Mouse (Mus musculus) adrenal gland, postnatal 25 days (tissue): ENCODE data around the gene Klhl33. TPM values are rescaled to one million over a fixed set of nuclear protein-coding genes. Genes with fewer than 3 reads are reported as not detected.
"Not testable (repeated sequence)": the region's sequence is repeated elsewhere in the genome, so short reads cannot be mapped to it uniquely, and the experiment has no call there.

Experiments used
- DNase-seq: peaks from one replicate; pipeline ENCODE4 v3.0.0; 2021; ENCODE audit warnings: mixed read lengths
- long read RNA-seq: library from polyadenylated mRNA; stranded (forward); transcript quantifications from one replicate; pipeline ENCODE4 v2.0.0, GENCODE M21; 2021
- total RNA-seq: library from RNA; stranded (reverse); gene quantifications from 2 replicates; pipeline ENCODE4 v1.2.3, GENCODE M21; 2021

Klhl33 gene
- total RNA-seq = 0.62 and 2.2 TPM in 2 replicates
- long read RNA-seq, partial matches to known transcripts = 0 of 1 reads
- long read RNA-seq, other reads (novel, unspliced or antisense) = 1 of 1 reads

DNA sequence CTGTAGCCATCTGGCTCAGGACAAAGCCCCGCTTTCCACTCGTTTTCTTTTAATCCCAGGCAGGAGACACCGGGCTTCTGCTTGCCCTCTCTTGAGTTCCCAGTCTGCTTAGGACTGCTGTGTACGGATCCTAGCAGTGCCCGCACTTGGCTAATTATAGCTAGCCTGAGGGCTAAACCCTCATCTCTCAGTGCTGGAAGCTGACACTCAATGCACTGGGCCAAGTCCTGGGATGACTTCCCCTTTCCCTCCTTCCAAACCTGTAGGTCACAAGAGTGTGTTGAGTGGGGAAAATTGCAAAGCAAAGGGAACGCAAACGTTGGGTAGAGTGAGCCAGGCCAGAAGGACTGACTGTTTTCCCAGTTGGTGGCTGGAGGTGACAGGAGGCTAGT lies at the start of gene Klhl33:
Gene Klhl33 (minus strand): TSS at position 134 of the 392 bp plus-strand sequence.
- DNase-seq = no peak

GRCm38 (mm10) chr14:50945526-50945925 lies 48.2 kb upstream of the Klhl33 start:
- not testable (repeated sequence) for DNase-seq

DNA sequence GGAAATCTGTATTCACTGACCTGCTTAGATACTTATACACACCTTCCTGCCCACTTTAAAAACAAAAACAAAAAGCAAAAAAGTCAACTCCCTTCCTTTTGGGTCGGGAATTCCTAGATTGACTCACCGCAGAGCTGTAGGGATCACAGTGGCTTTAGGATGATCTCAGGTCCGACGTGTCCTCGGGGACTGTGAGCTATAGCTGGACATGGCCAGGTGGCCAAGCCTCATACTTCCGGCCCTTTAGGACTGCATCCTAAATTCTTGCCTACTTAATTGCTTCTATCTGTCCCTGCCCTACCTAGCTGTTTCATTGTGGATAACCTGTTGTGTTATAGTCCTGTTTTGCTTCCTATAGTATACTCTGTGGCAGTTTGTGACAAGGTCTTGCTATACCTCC lies 47.8 kb upstream of the Klhl33 start:
- not testable (repeated sequence) for DNase-seq

GRCm38 (mm10) chr14:50944668-50945033 lies 47.3 kb upstream of the Klhl33 start:
- not testable (repeated sequence) for DNase-seq

DNA sequence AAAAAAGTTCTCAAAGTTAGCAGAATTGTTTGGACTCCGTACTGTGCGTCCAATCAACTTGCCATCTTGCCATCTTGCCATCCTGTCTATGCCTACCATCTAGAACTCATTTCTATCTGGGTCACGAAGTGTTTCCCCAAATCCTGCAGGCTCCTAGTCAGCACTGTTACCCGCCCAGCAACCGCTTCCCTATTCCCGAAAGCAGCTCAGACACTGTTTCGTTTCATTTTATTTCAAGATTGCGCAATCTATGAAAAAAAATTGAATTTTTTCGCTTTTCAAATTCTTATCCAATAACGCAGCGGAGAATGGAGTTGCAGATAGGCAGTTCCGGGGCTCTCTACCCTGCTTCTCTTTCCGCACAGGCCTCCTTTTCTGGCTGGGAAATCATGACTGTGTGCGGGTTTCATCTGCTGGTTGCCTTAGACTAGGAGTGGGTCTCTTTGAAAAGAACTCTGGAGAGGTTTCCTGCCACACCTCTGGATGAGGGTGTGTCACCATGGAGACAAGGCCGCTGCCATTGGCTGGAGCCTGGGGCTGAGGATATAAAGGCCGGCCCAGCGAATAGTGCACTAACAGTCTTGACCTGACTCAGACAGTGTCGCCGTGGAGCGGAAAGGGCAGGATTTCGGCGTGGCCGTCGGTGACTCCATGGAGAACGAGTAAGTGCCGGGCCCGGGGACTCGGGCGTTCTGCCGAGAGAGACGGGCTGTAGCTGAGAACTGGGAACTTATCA lies 46.8 kb upstream of the Klhl33 start, which contains the start of gene Gm49342:
Gene Gm49342 (plus strand): TSS at position 586 of the 736 bp plus-strand sequence.
- DNase-seq = peak; percentile 95

- DNase-seq = no peak
These were observed 41.6 kb upstream of the Klhl33 start for GRCm38 (mm10) chr14:50938940-50939339.

DNA sequence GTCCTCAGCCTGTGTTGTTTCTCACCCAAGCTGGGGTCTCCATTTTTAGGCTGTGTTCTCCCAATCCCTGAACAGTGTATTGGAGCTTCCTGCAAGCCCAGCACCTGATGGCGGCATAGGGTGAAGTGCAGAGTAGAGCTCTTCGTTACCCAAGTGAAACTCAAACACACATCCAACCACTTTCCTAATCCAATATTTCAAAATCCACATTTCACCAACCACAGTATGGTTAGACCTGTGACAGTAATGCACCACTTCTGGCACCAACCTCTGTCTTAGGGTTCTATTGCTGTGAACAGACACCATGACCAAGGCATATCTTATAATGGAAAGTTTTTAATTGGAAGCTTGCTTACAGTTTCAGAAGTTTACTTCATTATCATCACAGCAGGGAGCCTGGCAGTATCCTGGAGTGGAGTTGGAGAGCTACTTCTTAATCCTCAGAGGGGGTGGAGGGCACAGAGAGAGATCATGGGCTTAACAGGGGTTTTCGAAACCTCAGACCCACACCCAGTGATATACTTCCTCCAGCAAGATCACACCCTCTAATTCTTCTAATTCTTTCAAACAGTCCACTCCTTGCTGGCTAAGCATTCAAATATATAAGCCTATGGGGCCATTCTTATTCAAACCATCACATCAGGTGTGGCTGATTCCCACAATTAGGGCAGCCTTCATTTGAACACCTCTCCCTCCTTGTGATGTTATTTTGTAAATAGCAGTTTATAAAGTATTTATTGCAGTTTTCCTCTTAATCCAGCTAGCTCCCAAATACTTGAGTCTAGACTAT lies 41.0 kb upstream of the Klhl33 start:
- DNase-seq = no peak

- DNase-seq = no peak
These were observed 39.3 kb upstream of the Klhl33 start for GRCm38 (mm10) chr14:50936649-50937048.

- DNase-seq = no peak
These were observed 34.2 kb upstream of the Klhl33 start for GRCm38 (mm10) chr14:50931493-50932020.

GRCm38 (mm10) chr14:50930754-50931492 lies 33.6 kb upstream of the Klhl33 start, which contains the start of the genes Pip4p1 and Pnp:
TSS of gene Pip4p1 (minus strand) at chr14:50930856.
TSS of gene Pnp (plus strand) at chr14:50931082.
- peak; percentile 99 for DNase-seq

DNA sequence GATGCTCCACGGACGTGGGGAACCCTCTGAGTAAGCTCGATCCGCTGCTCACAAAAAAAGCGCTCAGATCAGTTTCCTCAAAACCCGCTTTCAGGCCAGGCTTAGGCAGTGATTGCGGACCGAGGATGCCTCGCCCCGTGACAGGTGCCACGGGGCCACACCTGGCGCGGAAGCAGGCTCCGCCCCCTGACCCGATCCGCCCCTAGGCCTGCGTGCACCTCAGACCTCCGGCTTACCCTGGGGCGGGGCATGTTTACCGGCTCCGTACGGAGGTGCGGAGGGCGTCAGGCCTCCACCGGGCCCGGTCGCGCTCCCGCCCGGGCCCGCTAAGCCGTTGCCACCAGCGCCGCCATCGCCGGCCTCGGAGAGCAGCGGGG lies 33.1 kb upstream of the Klhl33 start:
- peak; percentile 52 for DNase-seq

DNA sequence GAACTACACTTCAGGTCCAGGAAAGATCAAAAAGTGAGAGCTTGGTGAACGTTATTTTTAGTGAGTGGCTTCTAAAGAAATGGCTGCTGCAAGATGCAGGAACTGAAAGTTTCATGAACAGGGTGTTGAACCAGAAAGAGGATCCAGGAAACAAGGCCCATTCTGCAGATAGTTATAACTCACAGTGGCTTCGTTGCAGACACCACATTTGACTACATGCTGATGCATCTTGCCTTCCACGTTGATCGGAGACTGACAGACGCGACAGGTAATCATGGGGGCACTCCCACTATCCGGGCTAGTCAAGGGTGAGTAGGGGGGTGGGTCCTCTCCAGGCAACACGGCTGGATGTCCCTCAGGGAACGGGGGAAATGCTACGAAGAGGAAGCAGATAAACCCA lies 32.6 kb upstream of the Klhl33 start:
- no peak for DNase-seq

GRCm38 (mm10) chr14:50927366-50927765 lies 30.1 kb upstream of the Klhl33 start:
- DNase-seq = no peak

DNA sequence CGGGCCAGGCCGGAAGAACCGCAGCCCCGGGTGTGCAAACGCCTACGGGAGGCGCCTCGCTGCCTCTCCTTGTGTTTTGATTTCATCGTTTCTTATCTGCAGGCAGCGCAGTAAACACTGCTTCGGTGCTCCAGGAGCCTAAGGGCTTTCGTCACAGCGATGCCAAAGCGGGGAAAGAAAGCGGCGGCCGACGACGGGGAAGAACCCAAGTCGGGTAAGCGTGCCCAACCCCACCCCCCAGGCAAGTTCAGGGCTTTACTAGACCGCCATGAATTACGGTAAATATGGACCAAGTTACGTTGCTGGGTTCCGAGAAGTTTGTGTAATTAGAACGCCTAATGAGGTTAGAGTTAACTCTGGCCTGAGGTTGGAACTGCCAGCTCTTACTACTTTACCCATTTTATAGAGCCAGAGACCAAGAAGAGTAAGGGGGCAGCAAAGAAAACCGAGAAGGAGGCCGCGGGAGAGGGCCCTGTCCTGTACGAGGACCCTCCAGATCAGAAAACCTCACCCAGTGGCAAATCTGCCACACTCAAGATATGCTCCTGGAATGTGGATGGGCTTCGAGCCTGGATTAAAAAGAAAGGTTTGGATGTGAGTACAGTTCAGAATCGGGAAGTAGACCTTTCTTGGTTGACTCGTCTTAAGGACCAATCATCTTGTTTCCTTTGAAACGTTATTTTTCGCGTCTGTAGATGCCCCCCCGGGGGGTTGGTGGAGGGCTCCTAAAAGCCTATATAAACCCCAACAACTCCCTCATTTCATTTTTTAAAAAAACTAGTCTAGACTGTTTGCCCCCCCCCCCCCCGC lies 28.0 kb upstream of the Klhl33 start:
- DNase-seq = no peak

GRCm38 (mm10) chr14:50924281-50925064 lies 27.2 kb upstream of the Klhl33 start, which contains the start of the genes Osgep and Apex1:
TSS of gene Osgep (minus strand) at chr14:50924893.
TSS of gene Apex1 (plus strand) at chr14:50924968.
- DNase-seq = peak; percentile 93

DNA sequence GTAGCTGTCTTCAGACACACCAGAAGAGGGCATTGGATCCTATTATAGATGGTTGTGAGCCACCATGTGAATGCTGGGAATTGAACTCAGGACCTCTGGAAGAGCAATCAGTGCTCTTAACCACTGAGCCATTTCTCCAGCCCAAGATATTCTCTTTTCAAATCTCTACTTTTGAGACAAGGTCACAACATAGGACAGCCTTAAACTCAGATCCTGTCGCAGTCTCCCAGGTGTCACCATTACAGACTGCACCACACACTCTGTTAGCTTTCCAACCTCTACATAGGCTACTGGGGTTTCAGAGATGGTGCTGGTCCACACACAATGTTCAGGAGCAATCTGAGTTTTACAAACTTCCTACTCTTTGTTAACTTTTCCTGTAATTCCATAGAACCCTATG lies 26.1 kb upstream of the Klhl33 start:
- not testable (repeated sequence) for DNase-seq

DNA sequence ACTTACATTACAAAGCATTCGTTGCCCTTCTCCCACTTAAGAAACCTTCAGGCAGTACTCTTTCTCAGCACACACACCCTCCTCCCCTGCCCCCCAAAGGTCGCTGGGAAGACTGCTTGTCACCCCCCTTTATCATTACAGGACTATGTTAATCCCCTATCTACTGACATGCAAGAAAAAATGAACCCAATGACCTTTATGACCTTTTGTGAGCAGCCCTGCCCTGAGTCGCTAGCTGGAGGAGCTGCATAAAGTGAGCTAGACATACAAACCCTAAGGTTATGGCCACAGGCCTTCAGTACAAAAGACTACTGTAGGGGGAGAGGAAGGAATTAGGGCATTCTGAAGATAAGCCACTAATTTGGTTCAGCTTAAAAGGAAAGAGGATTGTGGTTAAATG lies 14.0 kb upstream of the Klhl33 start:
- DNase-seq = no peak

DNA sequence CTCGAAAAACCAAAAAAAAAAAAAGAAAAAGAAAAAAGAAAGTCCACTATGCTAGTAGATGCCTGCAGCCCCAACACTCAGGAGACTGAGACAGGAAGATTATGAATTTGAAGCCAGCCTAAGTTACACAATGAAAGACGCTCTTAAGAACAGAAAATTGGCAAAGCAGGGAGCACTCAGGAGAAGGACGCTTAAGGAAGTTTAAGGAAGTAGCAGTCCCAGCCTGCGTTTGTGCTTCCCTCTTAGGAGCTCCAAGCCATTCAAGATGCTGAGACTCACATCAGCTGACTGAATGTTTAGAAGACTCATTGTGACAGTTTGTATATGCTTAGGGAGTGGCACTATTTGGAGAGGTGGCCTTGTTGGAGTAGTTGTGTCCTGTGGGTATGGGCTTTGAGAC lies 10.8 kb upstream of the Klhl33 start:
- DNase-seq = no peak

- DNase-seq = not testable (repeated sequence)
These were observed 8.0 kb upstream of the Klhl33 start for GRCm38 (mm10) chr14:50905327-50905726.

DNA sequence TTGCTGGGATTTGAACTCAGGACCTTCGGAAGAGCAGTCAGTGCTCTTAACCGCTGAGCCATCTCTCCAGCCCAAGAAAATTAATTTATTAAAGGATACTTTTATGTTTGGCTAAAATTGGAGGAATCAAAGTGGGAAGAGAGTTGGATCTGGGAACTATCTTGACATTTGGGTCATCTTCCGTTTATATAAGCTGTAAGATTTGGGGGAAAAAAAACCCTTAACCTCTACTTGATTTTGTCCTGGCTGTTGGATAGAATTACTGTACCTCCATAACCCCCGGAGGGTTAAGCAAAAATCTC lies 7.5 kb upstream of the Klhl33 start:
- no peak for DNase-seq
